Mouse (Mus musculus): ENCODE measurements around the gene Socs7. TPM values are rescaled to one million over a fixed set of nuclear protein-coding genes. Genes with fewer than 3 reads are reported as not detected.

Gene Socs7
- polyA plus RNA-seq, 1 experiment from 2014 or later = 3.2 TPM

- H3K4me2 ChIP-seq (ENCODE audit: low read depth, low read length) = peak overlapping the region; percentile 67
- ATAC-seq (ENCODE audit: low read depth) = peak; percentile 64
- peak overlapping the region; percentile 91 for H3K9ac ChIP-seq (ENCODE audit: low read length)
- no peaks in the 10 kb centered on the region for H3K9me3 ChIP-seq (ENCODE audit: control insufficient read depth, low read length)
- peaks cover 6% of the 10 kb centered on the region; the same call in 1 of the 2 replicates for H3K4me1 ChIP-seq (replicated peaks; ENCODE audit: control insufficient read depth, insufficient read depth, low read length)
- 1% methylated on average over 42 of the region's 49 CpGs for WGBS
- H3K27ac ChIP-seq (ENCODE audit: low read length) = peak overlapping the region; percentile 93
- peak overlapping the region; percentile 90 for H3K4me3 ChIP-seq (ENCODE audit: low read length)
- no peaks in the 10 kb centered on the region; the same call in 1 of the 2 replicates for H3K36me3 ChIP-seq (ENCODE audit: control insufficient read depth, insufficient read depth, low read length)
- no peaks in the 10 kb centered on the region for H3K27me3 ChIP-seq (ENCODE audit: control insufficient read depth, insufficient read depth, low read depth, low read length)
Measured at GRCm38 (mm10) chr11:97415712-97416636, 53.6 kb downstream of the Socs7 start.

GRCm38 (mm10) chr11:97416637-97417035 is 54.3 kb downstream of the Socs7 start:
- Histone ChIP-seq H3K4me1 (replicated peaks; ENCODE audit: control insufficient read depth, insufficient read depth, low read length) (peaks cover 6% of the 10 kb centered on the region; the same call in 1 of the 2 replicates), H3K27me3 (ENCODE audit: control insufficient read depth, insufficient read depth, low read depth, low read length) (no peaks in the 10 kb centered on the region), H3K9me3 (ENCODE audit: control insufficient read depth, low read length) (no peaks in the 10 kb centered on the region), H3K4me3 (ENCODE audit: low read length) (peak overlapping the region; percentile 90), H3K4me2 (ENCODE audit: low read depth, low read length) (peak overlapping the region; percentile 67), H3K9ac (ENCODE audit: low read length) (peak overlapping the region; percentile 91; the same call in 1 of the 2 replicates), H3K27ac (ENCODE audit: low read length) (peak overlapping the region; percentile 15; the same call in 1 of the 2 replicates), H3K36me3 (ENCODE audit: control insufficient read depth, insufficient read depth, low read length) (no peaks in the 10 kb centered on the region; the same call in 1 of the 2 replicates)
- ATAC-seq (ENCODE audit: low read depth) = no peak
- WGBS = 12% methylated on average over 5 of the region's 5 CpGs

- 81% methylated on average over 14 of the region's 14 CpGs for WGBS
- Histone ChIP-seq H3K27me3 (ENCODE audit: control insufficient read depth, insufficient read depth, low read depth, low read length) (no peaks in the 10 kb centered on the region), H3K4me2 (ENCODE audit: low read depth, low read length) (no peak overlapping the region), H3K36me3 (ENCODE audit: control insufficient read depth, insufficient read depth, low read length) (no peaks in the 10 kb centered on the region; the same call in 1 of the 2 replicates), H3K4me1 (replicated peaks; ENCODE audit: control insufficient read depth, insufficient read depth, low read length) (peaks cover 6% of the 10 kb centered on the region; the same call in 1 of the 2 replicates), H3K9ac (ENCODE audit: low read length) (no peak overlapping the region), H3K27ac (ENCODE audit: low read length) (no peak overlapping the region), H3K9me3 (ENCODE audit: control insufficient read depth, low read length) (no peaks in the 10 kb centered on the region), H3K4me3 (ENCODE audit: low read length) (no peak overlapping the region)
- no peak for ATAC-seq (ENCODE audit: low read depth)
Measured at GRCm38 (mm10) chr11:97418834-97419539, 56.6 kb downstream of the Socs7 start.

GRCm38 (mm10) chr11:97419540-97419900 is 57.2 kb downstream of the Socs7 start:
- peaks cover 11% of the 10 kb centered on the region; the same call in 1 of the 2 replicates for H3K4me1 ChIP-seq (replicated peaks; ENCODE audit: control insufficient read depth, insufficient read depth, low read length)
- ATAC-seq (ENCODE audit: low read depth) = no peak
- no peak overlapping the region for H3K9ac ChIP-seq (ENCODE audit: low read length)
- no peaks in the 10 kb centered on the region for H3K9me3 ChIP-seq (ENCODE audit: control insufficient read depth, low read length)
- no peaks in the 10 kb centered on the region; the same call in 1 of the 2 replicates for H3K36me3 ChIP-seq (ENCODE audit: control insufficient read depth, insufficient read depth, low read length)
- WGBS = 42% methylated on average over 5 of the region's 5 CpGs
- no peak overlapping the region for H3K4me3 ChIP-seq (ENCODE audit: low read length)
- H3K4me2 ChIP-seq (ENCODE audit: low read depth, low read length) = no peak overlapping the region
- no peak overlapping the region for H3K27ac ChIP-seq (ENCODE audit: low read length)
- H3K27me3 ChIP-seq (ENCODE audit: control insufficient read depth, insufficient read depth, low read depth, low read length) = no peaks in the 10 kb centered on the region

- 43% methylated on average over 4 of the region's 4 CpGs for WGBS
- H3K9ac ChIP-seq (ENCODE audit: low read length) = no peak overlapping the region
- peaks cover 9% of the 10 kb centered on the region; the same call in 1 of the 2 replicates for H3K4me1 ChIP-seq (replicated peaks; ENCODE audit: control insufficient read depth, insufficient read depth, low read length)
- H3K4me2 ChIP-seq (ENCODE audit: low read depth, low read length) = no peak overlapping the region
- H3K4me3 ChIP-seq (ENCODE audit: low read length) = no peak overlapping the region
- no peak overlapping the region for H3K27ac ChIP-seq (ENCODE audit: low read length)
- no peaks in the 10 kb centered on the region for H3K9me3 ChIP-seq (ENCODE audit: control insufficient read depth, low read length)
- H3K36me3 ChIP-seq (ENCODE audit: control insufficient read depth, insufficient read depth, low read length) = no peaks in the 10 kb centered on the region; the same call in 1 of the 2 replicates
- no peak for ATAC-seq (ENCODE audit: low read depth)
- no peaks in the 10 kb centered on the region for H3K27me3 ChIP-seq (ENCODE audit: control insufficient read depth, insufficient read depth, low read depth, low read length)
Measured at GRCm38 (mm10) chr11:97422507-97422906, 60.2 kb downstream of the Socs7 start.

GRCm38 (mm10) chr11:97424092-97424692 is 61.8 kb downstream of the Socs7 start:
- Histone ChIP-seq H3K9ac (ENCODE audit: low read length) (no peak overlapping the region), H3K4me3 (ENCODE audit: low read length) (no peak overlapping the region), H3K4me1 (replicated peaks; ENCODE audit: control insufficient read depth, insufficient read depth, low read length) (peaks cover 24% of the 10 kb centered on the region), H3K27me3 (ENCODE audit: control insufficient read depth, insufficient read depth, low read depth, low read length) (no peaks in the 10 kb centered on the region), H3K4me2 (ENCODE audit: low read depth, low read length) (no peak overlapping the region), H3K27ac (ENCODE audit: low read length) (no peak overlapping the region), H3K36me3 (ENCODE audit: control insufficient read depth, insufficient read depth, low read length) (no peaks in the 10 kb centered on the region; the same call in 1 of the 2 replicates), H3K9me3 (ENCODE audit: control insufficient read depth, low read length) (no peaks in the 10 kb centered on the region)
- ATAC-seq (ENCODE audit: low read depth) = no peak
- 49% methylated on average over 5 of the region's 5 CpGs for WGBS

GRCm38 (mm10) chr11:97424802-97425201 is 62.5 kb downstream of the Socs7 start:
- no peak for ATAC-seq (ENCODE audit: low read depth)
- 26% methylated on average over 3 of the region's 3 CpGs for WGBS
- H3K27ac ChIP-seq (ENCODE audit: low read length) = no peak overlapping the region

GRCm38 (mm10) chr11:97427794-97428725 is 65.7 kb downstream of the Socs7 start:
- H3K4me1 ChIP-seq (replicated peaks; ENCODE audit: control insufficient read depth, insufficient read depth, low read length) = peaks cover 32% of the 10 kb centered on the region
- H3K9me3 ChIP-seq (ENCODE audit: control insufficient read depth, low read length) = no peaks in the 10 kb centered on the region
- H3K27me3 ChIP-seq (ENCODE audit: control insufficient read depth, insufficient read depth, low read depth, low read length) = no peaks in the 10 kb centered on the region
- peak overlapping the region; percentile 82 for H3K27ac ChIP-seq (ENCODE audit: low read length)
- H3K9ac ChIP-seq (ENCODE audit: low read length) = peak overlapping the region; percentile 53
- ATAC-seq (ENCODE audit: low read depth) = peak; percentile 93
- 2% methylated on average over 31 of the region's 32 CpGs for WGBS
- H3K36me3 ChIP-seq (ENCODE audit: control insufficient read depth, insufficient read depth, low read length) = no peaks in the 10 kb centered on the region
- peak overlapping the region; percentile 41 for H3K4me3 ChIP-seq (ENCODE audit: low read length)
- H3K4me2 ChIP-seq (ENCODE audit: low read depth, low read length) = peak overlapping the region; percentile 73

More at GRCm38 (mm10) chr11:97424802-97425201, 62.5 kb downstream of the Socs7 start:
- Histone ChIP-seq H3K4me2 (ENCODE audit: low read depth, low read length) (no peak overlapping the region), H3K36me3 (ENCODE audit: control insufficient read depth, insufficient read depth, low read length) (no peaks in the 10 kb centered on the region; the same call in 1 of the 2 replicates), H3K9ac (ENCODE audit: low read length) (no peak overlapping the region), H3K4me3 (ENCODE audit: low read length) (no peak overlapping the region), H3K4me1 (replicated peaks; ENCODE audit: control insufficient read depth, insufficient read depth, low read length) (peaks cover 30% of the 10 kb centered on the region), H3K27me3 (ENCODE audit: control insufficient read depth, insufficient read depth, low read depth, low read length) (no peaks in the 10 kb centered on the region), H3K9me3 (ENCODE audit: control insufficient read depth, low read length) (no peaks in the 10 kb centered on the region)
